Mouse (Mus musculus) small intestine, adult 2 months (tissue): ENCODE results near the gene Dnah10.

Source experiments
- CTCF ChIP-seq: fragments of 200-500 bp; IDR thresholded peaks from 2 replicates; pipeline ENCODE4 v1.5.1; 2012; ENCODE audit warnings: low read depth, mild to moderate bottlenecking, control low read depth, inconsistent platforms, low read length, moderate library complexity, mixed read lengths; ENCODE audit not compliant: insufficient replicate concordance, insufficient read length; ENCODE audit errors: extremely low read depth
- POLR2A ChIP-seq: fragments of 200-500 bp; IDR thresholded peaks from 2 replicates; pipeline ENCODE4 v1.6.1; 2012; ENCODE audit warnings: low read depth, mild to moderate bottlenecking, control low read depth, inconsistent platforms, low read length, moderate library complexity

GRCm38 (mm10) chr5:124746220-124746619 lies 21.3 kb downstream of the Dnah10 start:
- no peak for TF ChIP-seq POLR2A
- no peak for TF ChIP-seq CTCF
